Mouse (Mus musculus) layer of hippocampus, adult 2 months (tissue): ENCODE results near the gene Twist2. TPM values are rescaled to one million over a fixed set of nuclear protein-coding genes. Genes with fewer than 3 reads are reported as not detected.

Source experiments
- DNase-seq, 2 experiments: peaks; one replicate each; pipeline ENCODE4 v3.0.0; 2022; ENCODE audit warnings: low spot score in 2 of 2
- H3K27ac ChIP-seq: fragments of 200-600 bp; 2 replicates; pipeline ENCODE4 v1.8.1; 2022
- H3K4me3 ChIP-seq: fragments of 200-600 bp; 2 replicates; pipeline ENCODE4 v1.8.1; 2022; ENCODE audit warnings: mild to moderate bottlenecking
- CTCF ChIP-seq: fragments of 200-600 bp; conservative IDR thresholded peaks from 2 replicates; pipeline ENCODE4 v1.8.1; 2022; ENCODE audit warnings: antibody characterized with exemption, mild to moderate bottlenecking, moderate library complexity
- total RNA-seq, 2 experiments: library from RNA; stranded (reverse); gene quantifications; 2 replicates each; pipeline ENCODE4 v1.2.3; 2021

Twist2 gene
- total RNA-seq, 2 experiments from 2014 or later, result 1.0 to 1.5 TPM

DNA sequence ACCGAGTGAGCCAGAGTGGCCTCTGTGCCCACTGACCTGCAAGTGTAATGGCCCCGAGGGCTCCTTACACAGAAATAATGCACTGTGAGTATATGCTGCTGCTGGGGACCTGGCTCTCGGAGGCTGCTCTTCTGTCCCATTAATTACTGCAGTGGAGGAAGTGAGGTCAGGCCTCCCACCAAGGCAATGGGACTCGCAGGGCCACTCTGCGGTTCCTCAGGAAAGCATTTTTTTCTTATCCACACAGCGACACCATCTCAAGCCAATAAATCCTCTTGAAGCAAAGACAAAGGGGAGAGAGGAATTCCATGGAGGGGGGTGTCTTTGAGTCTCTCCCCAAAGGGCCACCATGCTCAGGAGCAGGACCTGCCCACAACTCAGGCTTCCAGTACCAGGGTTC lies 69.8 kb downstream of the Twist2 start:
- no peak for TF ChIP-seq CTCF
- no peak overlapping the region for H3K27ac ChIP-seq

GRCm38 (mm10) chr1:91872388-91873059 lies 71.3 kb downstream of the Twist2 start:
- no peak overlapping the region for H3K27ac ChIP-seq
- TF ChIP-seq CTCF, result no peak
- no peak overlapping the region for H3K4me3 ChIP-seq
- no peak for DNase-seq

More for the DNA sequence above, 69.8 kb downstream of the Twist2 start:
- no peak overlapping the region for H3K4me3 ChIP-seq
- no peak for DNase-seq

GRCm38 (mm10) chr1:91873572-91874285 lies 72.5 kb downstream of the Twist2 start:
- DNase-seq, result peak in 1 of 2 experiments; percentile 22
- H3K4me3 ChIP-seq, result no peak overlapping the region
- TF ChIP-seq CTCF, result no peak
- no peak overlapping the region for H3K27ac ChIP-seq

GRCm38 (mm10) chr1:91874633-91875032 lies 73.4 kb downstream of the Twist2 start:
- H3K4me3 ChIP-seq, result no peak overlapping the region
- peak; percentile 32 to 55 for DNase-seq
- peak; percentile 89 for TF ChIP-seq CTCF
- H3K27ac ChIP-seq, result no peak overlapping the region

DNA sequence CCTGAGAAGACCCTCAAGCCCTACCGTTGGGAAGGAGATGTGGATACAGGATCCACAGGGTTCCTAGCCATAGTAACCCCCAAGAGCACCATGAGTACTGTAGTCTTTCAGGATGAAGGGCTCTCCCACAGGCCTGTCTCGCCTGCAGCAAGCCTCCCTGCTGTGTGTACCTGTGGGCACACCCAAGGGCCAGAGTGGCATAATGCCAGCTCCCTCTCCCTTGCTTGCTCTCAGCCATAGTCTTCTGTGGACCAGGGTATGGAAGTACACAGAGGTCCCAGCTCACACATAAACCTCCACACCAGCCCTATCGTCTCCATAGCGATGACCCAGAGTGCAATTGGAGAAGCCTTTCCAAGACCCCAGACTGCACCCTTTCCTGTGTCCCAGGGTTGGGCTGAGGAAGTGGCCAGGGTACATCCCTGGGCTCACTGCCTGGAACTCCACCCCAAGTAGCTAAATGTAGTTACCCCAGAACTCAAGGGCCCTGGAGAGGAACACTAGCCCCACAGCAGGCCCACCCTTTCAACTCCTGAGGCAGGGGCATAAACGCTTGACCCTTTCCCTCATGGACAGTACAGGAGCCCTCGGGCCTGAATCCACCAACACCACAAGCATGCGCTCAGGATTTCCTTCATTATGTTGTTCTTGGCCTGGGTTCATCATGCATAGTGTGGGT lies 73.9 kb downstream of the Twist2 start:
- no peak for TF ChIP-seq CTCF
- DNase-seq, result no peak

GRCm38 (mm10) chr1:91878696-91879095 lies 77.4 kb downstream of the Twist2 start:
- H3K4me3 ChIP-seq, result no peak overlapping the region
- H3K27ac ChIP-seq, result no peak overlapping the region
- no peak for DNase-seq
- TF ChIP-seq CTCF, result no peak

More for the DNA sequence above, 73.9 kb downstream of the Twist2 start:
- Histone ChIP-seq H3K27ac (no peak overlapping the region), H3K4me3 (no peak overlapping the region)

GRCm38 (mm10) chr1:91880156-91880555 lies 78.9 kb downstream of the Twist2 start:
- no peak for TF ChIP-seq CTCF
- peak; percentile 20 to 29 for DNase-seq
- Histone ChIP-seq H3K4me3 (no peak overlapping the region), H3K27ac (peak overlapping the region; percentile 47; the same call in 1 of the 2 replicates)

DNA sequence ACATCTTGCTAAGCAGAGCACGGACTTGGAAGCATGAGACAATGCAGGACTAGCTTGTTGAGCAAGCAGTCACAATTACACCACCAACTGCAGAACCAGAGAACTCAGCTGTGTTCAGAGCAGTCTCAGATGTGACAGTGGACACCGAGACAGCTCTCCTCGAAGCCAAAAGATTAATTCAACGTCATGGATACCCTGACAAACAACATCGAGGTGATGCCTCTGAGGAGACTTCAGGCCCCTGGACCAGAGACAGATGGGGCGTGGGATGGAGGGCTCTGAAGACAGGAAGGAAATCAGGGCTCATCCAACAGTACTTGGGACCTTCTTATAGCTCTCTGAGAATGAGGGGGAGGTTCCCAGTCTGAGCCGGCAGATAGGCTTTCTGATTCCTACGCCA lies 79.6 kb downstream of the Twist2 start:
- Histone ChIP-seq H3K4me3 (no peak overlapping the region), H3K27ac (0 out of 2 replicates have a peak overlapping the region, but pooled peaks have one; percentile 48)
- no peak for DNase-seq
- TF ChIP-seq CTCF, result no peak

DNA sequence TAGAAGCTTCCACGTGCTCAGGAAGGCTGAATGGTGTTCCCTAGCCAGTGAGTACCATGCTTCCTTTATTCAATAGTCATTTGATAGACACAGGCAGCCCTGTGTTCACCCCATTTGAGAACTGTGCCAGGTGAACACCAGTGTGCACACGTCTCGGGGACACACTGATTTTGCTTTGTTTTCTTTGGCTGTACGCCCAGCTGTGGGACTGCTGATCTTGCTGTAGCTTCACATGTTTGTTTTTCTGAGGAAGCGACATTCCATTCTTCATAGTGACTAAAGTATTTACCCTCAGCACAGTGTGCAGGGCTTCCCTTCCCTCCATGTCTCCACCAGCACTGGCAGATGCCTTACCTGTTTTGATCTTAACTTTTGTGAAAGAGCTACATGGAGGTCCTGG lies 81.9 kb downstream of the Twist2 start:
- no peak for TF ChIP-seq CTCF
- no peak for DNase-seq
- no peak overlapping the region for H3K4me3 ChIP-seq

DNA sequence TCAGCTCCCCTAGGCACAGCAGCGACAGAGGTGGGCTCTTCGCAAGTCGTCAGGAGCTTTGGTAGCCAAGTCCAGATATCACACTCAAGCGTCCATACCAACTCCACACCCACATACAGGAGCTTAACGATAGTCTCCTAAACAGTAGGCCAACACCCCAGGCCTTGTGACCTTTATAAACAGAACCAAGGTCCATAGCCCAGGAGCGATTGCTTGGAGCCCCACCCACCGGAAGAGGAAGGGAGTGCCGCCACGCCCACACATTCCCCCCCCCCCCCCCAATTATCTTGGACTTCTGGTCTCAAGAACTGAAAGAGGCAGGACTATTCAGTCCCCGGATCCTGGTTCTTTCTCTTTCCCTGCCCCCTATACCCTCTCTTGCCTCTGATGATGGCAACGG lies 92.3 kb downstream of the Twist2 start:
- no peak overlapping the region for H3K27ac ChIP-seq
- DNase-seq, result no peak
- no peak overlapping the region for H3K4me3 ChIP-seq
- TF ChIP-seq CTCF, result no peak

More for the DNA sequence above, 81.9 kb downstream of the Twist2 start:
- H3K27ac ChIP-seq, result no peak overlapping the region

- Histone ChIP-seq H3K4me3 (no peak overlapping the region), H3K27ac (no peak overlapping the region)
- no peak for DNase-seq
- no peak for TF ChIP-seq CTCF
Measured at GRCm38 (mm10) chr1:91894286-91894685, 93.0 kb downstream of the Twist2 start.

DNA sequence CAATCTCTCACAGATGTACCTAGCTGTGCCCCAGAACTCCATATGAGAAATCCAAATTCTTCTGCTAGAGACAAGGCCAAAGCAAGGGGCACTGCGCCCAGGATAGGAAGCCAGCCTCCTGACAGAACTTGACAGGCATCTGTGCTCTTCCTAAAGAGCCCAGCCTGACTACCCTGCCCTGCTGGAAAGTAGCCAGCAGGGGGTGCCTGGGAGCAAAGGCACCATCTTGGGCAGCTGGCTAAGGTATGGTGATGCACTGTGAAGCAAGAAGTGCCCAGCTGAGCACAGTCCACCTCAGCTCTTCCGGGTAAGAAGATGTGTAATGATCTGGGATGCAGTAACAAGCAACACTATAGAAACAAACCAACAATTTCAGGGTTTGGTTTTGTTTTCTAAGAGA lies 95.8 kb downstream of the Twist2 start:
- H3K4me3 ChIP-seq, result no peak overlapping the region
- peak; percentile 20; the same call in 1 of the 2 replicates for TF ChIP-seq CTCF
- H3K27ac ChIP-seq, result no peak overlapping the region
- no peak for DNase-seq
